Mouse (Mus musculus) kidney, postnatal 10 days (tissue): ENCODE results near the gene Fgf14.
"Not testable (repeated sequence)": the region's sequence is repeated elsewhere in the genome, so short reads cannot be mapped to it uniquely, and the experiment has no call there.

ENCODE experiments used
- DNase-seq: peaks from one replicate; pipeline ENCODE4 v3.0.0; 2021; ENCODE audit warnings: mixed read lengths

Gene Fgf14

DNA sequence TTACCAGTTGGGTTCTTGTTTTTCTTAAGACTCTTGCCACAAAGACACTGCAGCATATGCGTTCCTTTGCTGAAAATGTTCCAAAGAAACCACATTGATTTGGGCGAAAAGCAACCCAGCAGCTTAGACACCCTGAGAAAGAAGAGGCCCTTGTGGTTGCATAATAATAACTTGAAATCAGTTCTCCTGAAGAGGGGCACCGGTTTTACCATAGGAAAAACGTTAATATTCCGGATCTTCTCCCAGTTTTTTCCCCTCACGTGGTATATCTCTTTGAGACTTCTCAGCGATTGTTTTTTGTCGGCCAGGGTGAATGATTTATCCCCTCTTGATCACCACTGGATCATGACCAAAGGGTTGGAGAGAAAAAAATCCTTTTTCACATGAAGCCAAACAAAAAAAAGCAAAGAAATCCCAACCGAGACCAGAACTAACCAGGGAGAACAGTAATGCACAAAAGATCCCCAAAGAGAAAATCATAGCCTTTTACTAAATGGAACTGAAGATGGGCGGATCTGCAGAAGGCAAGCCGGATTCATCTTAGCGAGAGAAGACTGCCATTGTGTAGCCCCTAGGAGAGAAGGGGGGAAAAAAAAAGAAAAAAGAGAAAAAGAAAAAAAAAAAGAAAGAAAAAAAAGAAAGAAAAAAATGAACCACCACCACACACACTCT lies at the start of gene Fgf14:
Gene Fgf14 (minus strand): TSS at position 622 of the 672 bp plus-strand sequence.
- no peak for DNase-seq

DNA sequence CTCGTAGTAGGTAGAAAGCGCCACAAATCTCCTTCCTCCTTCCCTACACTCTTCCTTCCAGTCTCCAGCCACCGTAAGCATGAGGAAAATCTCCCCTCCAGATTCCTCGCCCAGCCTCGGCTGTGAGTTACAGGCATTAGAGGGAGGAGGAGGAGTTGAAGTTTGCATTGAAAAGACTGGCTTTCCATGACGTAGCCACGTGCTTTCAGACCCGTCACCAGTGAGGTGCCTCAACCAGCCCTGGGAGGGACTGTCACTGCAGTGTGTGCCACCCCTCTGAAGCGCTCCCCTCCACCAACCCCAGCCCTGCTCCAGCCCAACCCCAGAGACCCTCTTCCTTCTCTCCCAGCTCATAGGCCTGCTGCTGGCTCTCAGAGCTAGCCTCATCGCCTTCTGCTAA lies 452 bp upstream of the Fgf14 start:
- no peak for DNase-seq

DNA sequence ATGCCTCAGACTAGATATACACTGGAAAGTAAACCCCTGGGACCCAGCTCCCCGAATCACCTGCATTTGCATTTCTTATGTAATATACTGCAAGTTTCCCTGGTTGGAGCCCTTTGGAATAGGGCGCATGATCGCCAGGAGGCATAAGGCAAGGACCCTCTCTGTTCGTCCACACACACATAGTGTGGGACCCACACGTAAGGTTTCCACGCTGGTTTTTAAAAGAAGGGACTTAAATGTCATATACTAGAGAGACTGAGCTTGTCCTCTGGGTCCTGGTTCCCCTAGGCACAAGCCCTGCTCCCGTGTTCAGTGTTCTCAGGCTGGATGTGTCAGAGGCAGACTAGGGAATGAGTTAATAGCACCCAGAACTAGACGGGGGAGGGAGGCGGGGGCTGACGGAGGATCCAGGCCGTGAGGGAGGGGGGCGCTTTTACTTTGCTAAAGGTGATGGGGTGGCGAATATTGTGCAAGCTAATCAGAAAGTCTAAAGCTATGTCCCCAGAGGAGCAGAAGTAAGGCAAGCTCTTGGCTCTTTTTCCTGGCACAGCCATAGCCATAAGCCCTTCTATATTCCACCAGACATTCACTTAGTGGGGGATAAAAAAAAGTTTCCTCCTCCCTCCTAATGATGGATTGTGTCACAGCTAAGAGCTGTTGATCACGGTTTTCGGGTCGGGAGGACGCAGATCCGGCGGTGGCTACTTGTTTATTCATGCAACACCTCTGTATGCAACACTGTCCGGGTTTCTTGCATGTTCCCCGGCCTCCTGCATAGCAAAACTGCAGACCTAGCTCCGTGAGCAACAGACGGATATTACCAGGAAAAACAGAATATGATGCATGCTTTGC lies 1.0 kb downstream of the Fgf14 start:
- DNase-seq = no peak

DNA sequence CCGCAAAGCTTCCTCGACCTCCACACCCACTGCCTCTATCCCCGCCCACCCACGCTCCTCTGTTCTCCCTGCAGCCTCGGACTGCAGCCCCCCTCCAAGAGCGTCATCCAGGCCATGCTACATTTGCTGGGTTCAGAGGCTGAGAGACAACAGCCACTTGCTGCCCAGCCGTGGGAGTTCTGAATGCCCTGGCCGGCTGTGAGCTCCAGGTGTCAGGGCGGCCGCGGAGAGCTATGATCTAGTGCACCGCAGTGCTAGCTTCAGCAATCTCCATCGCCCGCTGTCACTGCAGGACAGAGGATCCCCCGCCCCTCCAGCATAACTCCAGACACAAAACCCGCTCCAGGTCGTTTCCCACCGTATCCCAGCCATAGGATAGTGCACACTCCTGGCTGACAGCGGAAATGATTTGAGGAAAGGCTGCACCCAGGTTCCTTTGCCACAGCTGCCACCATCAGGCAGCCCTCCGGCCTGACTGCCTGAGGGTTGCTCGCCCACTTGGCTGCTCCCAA lies 1.7 kb downstream of the Fgf14 start:
- DNase-seq = no peak

DNA sequence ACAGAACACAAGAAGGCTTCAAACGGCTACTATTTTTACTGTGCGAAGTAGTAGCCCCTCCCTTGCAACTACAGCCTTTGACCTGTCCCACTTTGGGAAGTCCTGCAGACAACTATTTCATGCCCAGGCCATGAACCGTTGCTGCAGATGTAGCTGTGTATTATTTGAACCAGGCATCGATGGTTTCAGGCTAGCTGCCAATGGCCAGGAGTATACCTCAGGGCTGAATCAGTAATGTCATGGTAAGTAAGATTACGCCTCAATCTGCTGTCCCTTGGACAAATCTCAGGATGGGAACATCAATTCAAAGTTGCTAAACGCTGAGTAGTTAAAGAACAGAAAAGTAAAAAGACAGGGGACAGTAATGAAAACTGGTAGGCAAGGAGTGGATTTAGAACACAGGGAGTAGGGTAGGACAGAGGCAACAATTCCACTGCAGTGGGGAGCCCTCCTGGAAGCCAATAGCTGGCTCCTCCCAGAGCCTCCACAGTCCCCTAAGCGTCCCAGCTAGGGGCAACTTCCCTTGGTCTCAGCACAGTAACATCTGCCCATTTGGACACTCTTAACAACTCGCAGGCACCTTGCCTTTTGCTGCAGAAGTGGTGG lies 2.3 kb downstream of the Fgf14 start:
- no peak for DNase-seq

DNA sequence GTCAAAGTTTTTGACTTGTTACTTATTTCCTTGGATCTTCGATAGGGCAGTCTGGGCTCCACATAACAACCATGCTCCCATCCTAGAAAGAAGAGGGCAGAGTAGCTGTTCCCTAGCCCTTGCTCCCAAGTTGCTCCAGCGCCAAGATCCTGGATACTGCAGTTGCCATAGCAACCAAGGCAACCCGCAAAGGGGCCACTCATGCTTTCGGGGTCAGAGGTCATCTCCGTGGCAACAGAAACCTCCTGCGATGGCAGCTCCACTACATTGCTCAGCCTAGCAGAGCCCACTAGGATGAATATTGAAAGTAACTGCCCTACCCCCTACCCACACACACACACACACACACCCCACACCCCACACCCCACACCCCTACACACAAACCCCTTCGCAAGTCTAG lies 7.2 kb downstream of the Fgf14 start:
- DNase-seq = peak; percentile 10

DNA sequence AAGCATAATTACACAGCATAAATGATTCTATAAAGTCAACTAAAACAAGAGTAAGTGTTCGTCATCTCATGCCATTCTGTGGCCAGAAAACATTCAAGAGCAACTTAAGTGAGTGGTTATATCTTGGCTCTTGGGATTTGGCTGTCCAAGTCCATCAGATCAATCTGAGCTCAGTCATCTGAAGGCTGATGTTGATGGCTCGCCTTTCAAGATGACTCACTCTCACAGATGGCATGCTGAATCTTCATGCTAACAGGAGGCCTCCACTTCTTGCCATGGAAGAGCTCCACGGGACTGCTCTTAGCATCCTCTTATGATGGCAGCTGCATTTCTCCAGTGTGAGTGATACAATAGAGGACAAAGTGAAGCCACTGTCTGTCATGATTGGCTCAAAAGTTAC lies 34.1 kb downstream of the Fgf14 start:
- no peak for DNase-seq

DNA sequence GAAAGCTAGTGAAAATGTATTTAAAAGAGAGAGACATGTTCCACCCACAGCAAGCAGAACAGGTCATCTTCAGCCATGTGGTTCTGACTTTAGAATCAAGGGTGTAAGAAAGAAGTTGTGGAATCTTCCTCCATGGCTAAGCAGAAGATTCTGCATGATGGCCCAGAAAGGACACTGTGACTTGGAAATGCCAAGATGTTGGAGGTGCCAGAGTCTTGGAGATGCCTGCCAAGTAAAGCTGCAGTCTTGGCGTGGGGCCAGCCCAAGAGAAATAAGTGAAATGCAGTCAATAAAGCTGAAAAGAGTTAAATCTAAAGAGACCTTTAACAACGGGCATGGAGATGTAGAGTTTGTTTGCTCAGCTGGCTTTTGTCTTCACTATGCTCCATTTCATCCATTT lies 42.0 kb downstream of the Fgf14 start:
- DNase-seq = peak; percentile 6

DNA sequence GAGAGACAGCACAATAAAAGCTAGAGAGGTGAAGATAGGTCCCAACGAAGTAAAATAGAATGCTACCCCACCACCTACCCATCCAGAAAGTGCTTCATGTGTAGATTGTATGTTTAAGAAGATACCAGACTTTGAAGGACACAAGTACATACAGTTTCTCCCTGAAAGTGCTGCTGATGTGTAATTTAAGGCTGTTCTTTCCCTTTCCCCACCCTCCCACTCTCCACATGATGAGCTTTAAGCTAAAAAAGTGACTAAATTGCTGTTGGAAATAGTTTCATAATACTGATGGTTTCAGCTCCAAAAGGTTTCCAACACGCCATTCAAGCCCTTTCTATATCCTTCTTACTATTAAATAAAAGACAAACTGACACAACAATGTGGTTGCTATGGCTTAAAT lies 63.5 kb downstream of the Fgf14 start:
- DNase-seq = no peak

DNA sequence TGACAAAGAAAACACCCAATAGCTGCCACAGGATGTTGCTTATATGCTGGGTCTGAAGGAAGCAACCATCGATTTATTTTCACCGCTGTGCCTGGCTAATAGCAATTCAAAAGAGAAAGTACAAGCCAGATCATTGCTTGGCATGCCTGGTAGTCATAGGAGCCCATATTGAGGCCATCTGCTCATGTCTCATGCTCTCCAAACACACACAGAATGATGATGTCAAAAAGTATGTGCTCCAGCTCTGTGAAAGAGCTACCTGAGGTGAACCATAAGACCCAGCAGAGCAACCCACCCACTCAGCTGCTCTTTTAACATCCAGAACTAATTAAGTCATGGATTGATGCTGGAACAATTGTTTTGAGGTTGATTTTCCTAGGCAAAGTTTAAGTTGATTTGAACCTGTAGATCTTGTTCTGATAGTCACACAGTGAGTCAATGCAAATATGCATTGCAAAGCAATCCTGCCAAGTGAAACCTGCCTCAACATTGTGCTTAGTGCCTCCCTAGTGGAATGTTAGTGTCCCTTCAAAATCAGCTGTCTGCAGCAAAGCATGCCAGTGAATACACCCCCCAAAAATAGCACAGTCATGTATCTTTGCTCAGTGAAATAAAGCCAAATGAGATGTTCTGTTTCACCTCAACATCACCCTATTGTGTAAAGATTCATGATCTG lies 70.8 kb downstream of the Fgf14 start:
- no peak for DNase-seq

DNA sequence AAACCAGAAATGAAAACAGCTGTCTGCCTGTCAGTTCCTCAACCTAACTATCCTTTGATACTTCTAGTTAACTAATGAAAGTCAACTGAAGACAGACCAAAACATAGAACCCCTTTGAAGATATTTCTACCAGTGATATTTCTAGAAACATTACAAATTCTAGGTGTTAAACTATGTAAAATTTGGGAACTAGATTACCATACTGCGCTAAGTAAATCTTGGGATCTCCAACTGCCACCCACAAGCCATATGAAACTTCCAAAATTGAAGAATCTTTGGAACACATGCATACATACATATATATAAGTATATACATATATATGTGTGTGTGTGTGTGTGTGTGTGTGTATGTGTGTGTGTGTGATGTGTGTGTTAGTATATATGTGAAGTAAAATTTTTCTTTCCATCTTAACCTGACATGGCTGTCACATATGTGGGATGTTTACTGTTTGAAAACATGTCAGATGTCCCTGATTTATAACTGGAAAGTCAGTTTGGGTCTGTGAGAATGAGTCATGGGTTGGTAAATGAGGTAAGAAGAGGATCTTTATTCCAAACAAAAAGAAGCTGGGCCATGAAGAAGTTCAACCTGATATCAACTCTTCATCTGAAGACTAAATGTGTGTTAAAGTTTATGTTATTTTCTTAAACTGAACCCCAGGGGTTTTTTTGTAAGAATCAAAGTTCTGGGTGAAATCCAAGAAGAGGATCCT lies 71.7 kb downstream of the Fgf14 start:
- DNase-seq = no peak

DNA sequence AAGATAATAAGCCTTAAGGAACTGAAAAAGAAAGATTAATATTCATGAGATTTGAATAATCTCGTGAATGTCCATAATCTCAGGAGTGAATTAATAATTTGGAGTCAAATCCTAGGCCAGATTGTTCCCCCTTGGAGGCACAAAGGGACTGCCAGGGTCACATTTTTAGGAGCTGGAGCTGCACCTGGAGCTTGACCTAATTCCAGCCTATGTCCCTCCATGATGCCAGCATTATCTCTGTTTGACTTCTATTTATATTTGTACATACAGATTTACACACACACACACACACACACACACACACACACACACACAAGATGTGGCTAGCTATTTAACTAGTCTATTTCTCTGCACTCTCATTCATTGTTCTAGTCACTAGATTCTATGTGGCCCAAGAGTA lies 100.4 kb downstream of the Fgf14 start:
- no peak for DNase-seq

DNA sequence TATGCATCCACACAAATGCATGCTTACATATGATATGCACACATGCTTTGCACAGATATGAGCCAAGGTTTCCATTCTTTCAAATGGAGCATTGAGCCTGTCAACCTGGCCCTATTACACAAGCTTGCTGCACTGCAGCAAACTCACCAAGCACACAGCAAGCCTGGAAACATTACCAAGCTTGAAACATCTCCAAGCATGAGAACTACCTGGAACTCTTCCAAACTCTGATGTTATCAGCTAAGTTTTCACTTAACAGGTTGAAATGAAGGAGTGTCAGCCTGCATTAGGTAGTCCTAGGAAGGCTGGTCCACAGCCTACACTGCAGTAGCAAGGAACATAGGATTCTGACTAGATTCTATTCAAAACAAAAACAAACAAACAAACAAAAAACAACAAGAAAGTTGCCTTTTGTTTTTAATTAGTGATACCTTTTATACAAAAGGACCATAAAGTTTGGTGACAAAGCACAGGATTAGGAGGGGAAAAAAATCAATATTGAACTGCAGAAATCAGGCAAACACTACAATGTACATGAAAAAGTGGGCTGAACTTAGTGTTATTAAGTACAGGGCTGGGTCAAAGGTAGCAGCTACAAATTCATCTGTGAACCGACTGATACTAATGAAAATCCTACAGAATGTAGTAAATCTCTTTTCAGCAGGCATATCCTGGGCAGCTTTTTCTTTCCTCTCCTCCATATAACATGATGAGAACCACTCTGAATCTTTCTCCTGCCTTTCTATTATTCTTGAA lies 101.6 kb downstream of the Fgf14 start:
- DNase-seq = no peak

DNA sequence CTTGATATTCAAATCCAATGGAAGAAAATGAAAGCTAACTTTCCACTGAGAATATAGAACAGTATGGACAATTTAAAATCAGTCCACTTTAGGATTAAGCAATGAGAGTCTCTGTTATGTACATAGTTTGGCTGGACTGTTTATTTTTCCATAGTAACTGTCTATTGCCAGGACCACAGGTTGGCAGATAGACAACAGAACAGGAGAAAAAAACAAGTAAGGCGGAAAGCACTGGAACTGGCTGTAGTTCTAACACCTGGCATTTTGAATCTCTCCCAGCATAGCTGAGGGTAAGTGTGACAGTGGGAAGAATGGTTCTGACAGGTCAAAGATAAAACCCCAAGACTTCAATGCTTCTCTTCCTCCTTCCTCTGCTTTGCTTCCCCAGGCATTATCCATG lies 110.5 kb downstream of the Fgf14 start:
- no peak for DNase-seq

DNA sequence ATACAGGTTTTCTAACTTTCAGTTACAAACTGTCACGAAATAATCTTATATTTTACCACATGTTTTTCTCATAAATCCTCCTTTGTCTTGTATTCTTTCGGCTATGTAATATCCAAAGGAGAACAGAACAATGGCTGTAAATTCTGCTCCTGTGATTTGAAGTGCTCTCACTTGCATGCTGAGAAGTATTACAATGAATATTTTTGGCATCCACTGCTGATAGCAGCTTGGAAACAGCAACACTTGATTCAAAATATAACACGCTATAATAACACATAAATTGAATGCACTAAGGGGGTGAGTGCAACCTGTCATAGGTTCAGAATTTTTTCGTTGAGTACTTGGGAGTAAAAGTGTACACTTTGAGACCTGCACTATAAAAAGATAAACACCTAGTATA lies 115.4 kb downstream of the Fgf14 start:
- no peak for DNase-seq

DNA sequence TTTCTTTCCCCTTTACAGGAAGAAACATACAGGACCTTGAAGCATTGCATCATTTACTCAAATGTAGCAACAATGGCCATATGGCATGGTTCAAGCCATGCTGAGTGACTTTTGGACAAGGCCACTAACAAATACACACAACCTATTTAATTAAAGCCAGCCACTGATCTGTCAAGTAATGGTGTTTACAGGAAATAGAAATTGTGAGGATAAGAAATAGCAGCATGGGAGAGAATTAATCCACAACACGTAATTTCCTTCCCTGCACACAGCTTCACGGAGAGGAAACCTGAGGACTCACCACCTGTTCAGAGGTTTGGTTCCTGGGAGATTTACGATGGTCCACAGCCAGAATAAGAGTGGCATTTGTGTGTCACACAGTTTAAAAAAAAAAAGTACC lies 140.8 kb downstream of the Fgf14 start:
- no peak for DNase-seq

DNA sequence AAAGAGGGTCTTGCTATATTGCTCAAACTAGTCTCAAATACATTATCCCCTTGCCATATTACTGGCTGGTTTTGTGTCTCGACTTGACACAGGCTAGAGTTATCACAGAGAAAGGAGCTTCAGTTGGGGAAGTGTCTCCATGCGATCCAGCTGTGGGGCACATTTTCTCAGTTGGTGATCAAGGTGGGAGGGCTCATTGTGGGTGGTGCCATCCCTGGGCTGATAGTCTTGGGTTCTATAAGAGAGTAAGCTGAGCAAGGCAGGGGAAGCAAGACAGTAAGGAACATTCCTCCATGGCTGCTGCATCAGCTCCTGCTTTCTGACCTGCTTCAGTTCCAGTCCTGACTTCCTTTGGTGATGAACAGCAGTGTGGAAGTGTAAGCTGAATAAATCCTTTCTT lies 141.6 kb downstream of the Fgf14 start:
- not testable (repeated sequence) for DNase-seq

DNA sequence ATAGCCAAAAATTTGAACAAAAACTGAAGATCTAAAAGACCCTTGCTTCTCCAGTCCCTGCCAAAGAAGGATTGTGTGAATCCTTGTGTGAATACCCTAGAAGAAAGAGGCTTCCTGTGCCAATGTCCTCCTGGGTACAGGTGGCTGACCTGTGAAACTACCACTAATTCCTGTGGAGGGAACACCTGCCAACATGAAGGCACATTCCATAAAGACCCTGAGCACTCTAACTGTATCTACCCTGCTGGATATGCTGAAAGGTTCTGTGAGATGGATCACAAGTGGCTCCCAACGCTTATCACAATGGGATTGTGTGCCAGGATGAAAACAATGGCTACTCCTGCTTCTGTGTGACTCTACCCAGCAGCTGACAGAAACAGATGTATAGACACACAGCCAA lies 144.9 kb downstream of the Fgf14 start:
- no peak for DNase-seq

DNA sequence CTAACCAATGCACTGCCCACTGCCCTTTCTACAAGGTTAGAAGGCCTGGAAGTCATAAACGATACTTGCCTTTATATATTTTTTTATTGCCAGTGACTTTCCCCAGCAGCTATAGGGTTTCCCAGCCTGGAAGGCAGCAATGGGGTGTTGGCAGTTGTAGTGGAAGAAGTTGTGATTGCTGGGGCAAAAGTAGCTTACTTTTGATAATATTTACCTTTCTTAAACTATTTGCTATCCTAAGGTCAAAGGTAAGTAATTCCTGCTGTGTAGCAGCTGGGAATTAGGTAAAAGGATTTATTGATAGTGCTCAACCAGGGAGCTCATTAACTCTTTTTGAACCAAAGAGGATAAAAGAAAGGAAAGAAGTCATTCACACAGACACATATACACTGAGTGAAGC lies 164.9 kb downstream of the Fgf14 start:
- DNase-seq = no peak

DNA sequence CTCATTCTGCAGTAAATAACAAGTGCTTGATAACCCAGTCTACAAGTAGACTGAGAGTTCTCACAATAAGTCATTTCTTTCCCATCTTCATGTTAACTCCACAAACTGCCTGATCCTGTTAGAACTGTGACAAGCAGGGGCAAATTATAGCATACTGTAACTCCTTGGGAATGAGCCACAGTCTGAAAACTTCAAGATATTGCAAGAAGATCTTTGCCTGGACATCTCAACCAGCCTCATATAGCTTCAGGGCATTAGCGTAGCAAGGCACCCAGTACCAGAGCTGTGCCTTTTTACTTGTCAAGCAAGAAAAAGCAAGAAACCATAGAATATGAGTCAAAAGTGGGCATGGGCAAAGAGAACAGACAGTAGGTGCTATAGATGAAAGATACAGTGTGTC lies 188.0 kb downstream of the Fgf14 start:
- DNase-seq = no peak

DNA sequence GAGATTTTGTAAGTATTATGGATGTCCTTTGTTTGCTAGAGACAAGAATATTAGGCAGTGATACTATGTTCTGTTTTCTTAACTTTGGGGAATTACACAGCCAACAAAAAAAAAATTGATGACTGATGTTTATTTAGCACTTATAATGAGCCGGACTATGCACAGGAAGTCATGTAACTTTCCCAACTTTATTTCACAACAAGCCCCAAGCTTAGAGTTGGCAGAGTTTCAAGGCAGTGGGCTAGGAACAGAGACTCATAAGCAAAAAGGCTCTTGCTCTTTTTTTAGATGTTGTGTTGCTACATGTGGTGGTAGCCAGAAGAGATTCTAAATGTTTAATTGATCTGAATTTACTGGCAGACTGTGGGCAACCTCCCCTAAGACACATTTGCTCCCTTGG lies 191.7 kb downstream of the Fgf14 start:
- no peak for DNase-seq
